Mouse (Mus musculus): ENCODE measurements at regions not wholly inside any gene's neighbourhood (a gene's known extent, or its start where the extent isn't known, plus 50 kb on each side); places are given as distances from the start of the nearest gene placed in this dataset.

DNA sequence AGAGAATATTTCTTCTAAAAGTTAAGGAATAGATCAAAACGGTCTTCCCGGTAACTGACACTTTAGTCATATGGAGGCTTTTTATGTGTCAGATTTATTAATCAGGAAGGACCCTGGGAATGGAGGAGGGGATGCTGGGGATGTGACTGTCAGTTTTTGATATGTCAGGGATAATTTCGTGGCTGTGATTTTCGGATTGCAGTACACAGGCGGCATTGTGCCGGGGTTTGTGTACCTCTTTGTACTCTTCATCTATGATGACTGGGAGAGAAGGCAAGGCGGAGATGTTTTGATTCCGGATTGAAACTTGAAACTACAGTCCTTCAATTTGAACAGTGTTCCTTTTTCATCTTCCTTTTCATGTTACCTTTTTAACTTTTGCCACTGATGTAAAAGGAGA, 344.2 kb downstream of the Mdfic start:
- no peak for DNase-seq

DNA sequence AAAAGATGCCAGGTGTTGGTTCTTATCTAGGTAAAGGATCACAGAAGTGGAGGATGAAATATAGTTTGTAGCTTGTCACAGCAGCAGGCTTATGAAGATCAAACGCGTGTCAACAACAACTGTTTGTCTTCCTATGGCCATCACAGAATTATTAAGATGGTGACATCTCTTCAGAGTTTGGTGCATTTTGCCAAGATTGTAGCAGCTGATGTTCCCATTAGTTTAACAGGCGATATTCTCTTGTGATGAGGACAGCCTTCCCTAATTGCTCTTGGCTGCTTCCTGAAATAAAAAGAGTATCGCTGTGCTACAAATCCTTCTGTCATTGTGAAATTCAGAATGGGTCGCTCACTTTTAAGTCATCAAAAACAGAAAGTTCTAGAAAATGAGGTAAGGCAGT, 344.7 kb downstream of the Mdfic start:
- DNase-seq: no peak

DNA sequence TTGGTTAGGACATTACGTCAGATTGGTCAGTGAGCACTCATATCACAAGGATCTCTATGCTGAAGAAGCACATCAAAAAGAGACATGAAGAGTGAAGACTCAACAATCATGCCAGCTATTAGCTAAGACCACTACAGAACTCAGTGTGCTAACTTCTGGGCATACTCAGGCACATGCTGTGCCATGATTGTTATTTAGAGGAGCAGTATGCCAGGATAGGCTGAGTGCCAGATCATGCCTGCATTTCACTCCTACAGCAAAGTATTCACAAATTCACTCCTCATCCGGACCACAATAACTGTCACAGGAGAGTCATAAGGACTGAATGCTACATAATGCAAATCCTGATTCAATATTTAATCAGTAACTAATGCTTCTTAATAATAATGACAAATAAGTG, 355.8 kb downstream of the Mdfic start:
- DNase-seq: no peak

DNA sequence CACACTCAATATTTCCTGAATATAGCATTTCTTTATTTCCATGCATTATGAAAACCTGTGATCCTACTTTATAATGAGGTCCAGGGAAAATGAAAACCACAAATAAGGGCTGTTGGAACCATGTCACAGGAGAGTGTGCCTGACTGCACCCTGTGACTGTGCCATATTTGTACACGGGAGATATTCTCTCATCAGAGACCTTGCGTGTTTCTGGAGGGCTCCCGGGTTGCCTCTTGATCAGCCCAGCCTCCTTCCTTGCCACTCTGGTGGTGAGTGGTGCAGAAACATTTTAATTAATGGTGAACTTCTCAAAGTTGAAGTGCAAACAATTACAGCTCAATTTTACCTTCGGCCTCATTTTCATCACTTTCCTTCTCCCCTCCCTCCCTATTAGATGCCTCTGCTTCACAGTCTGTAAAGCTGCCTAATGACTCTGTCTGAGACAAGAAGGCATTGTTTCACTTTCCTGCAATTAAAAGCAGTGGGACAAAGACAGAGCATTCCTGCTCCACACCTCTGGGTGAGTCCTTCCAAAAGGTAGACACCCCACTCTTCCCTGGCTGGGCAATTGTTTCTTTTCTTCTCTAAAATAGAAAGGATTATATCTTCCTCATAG, 356.8 kb downstream of the Mdfic start:
- DNase-seq: no peak

DNA sequence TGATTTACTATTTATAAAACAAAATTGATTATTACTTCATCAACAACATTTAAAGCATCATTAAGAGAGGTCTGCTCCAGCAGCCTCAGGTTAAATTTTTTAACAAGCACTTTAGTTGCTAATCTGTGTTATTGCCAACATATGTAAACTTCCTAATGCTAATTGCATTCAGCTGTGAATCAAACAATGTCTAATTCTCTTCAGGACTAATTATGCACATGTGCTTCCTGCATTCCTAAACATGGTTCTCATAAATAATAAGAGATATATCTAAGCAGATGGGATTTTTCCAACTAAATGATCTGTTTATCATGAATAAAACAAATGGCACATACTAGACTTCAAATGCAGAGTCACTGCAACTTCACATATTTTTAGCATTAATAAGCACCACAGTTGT, 357.5 kb downstream of the Mdfic start:
- no peak for DNase-seq

DNA sequence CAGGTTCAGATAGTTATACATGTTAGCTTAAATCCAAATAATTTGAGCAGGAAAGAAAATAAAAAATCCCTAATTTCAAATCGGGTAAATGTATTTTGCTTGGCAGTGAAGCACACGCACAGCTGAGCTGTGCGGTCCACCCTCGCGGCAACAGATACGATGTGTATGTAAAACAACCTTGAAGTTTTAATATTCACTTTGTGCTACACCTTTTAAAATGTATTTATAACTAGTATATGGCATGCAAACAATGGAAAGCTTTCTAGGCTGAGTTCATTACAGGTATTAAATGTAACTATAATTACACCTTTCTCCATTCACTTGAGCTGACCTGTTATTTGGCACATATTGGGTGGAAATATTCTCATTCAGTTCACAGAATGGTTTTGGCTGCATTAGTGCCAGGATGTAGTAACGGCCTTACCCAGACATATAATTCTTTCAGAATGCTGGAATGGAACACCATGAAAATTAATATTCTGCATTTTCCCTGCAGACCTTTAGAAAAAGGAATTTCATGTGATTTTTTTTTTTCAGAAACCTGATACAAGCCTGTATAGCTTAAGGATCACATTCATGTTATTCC, 366.6 kb downstream of the Mdfic start:
- DNase-seq: no peak

DNA sequence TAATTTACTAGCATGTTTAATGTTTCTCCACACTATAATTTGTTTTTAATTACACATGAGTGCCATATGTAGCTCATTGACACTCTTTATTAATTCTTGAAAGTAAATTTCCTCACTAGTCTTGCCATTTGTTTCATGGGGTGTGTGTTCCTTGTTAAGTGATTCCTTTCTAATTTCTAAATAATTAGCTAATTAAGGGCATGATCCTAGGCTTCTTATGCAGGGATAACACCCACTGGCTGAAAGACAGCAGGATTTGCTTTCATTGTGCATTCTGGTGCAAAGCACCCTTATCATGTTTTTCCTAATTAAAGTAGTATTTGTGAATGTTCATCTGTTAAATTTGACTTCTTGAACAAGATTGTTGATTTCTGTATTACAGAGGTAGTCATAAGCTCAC, 378.3 kb downstream of the Mdfic start:
- no peak for DNase-seq

DNA sequence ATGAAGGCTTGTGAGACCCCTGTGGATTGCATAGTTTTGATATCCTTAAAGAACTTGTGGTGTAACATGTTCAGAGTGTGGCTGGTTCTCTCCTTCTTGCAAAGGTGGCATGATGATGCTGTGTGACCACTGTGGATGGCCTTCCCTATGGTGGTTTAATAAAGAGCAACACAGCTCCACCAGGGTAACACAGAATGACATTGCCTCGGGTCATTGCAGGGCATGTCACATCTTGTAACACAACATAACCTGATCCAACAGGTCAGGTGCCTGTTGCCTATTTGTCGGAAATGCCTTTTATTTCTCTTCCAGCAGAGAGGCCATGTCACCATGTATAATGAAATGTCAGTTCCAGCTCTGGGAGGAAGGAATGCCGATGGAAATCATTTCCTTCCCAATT, 420.5 kb downstream of the Mdfic start:
- DNase-seq: no peak

DNA sequence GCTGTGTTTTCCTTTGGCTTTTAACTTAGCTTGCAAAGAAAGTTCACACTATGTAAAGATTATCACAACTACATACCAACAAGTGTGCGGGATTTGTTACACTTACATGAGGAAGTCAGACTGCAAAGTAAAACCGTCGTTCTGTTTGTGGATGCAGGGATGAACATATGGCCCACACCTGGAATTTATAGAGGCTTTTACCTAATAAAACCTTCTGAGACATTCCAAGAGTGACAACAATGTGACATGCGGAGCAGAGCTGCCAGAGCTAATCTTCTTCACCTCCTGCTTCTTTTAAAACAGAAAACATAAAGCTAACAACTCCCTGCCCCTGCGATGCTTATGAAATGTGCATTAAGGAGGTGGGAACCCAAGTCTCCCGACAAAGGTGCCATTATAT, 424.1 kb downstream of the Mdfic start:
- DNase-seq: no peak

DNA sequence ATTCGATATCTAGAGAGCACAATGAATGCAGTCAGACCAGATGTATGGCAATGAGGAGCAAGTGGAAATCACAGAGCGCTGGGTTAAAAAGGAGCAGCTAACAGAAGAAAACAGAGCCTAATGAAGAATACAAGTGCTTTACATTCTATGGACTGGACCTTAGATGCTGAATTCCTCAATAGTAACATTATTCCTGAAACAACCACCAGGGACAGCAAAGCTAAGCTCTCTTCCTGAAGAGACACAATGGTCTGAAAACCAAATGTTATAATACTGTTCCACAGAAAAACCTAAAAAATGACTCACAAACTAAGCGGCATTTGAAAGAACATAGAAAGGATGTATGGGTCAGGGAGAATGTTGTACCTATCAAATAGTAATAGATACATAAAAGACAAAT, 430.1 kb downstream of the Mdfic start:
- DNase-seq: no peak

DNA sequence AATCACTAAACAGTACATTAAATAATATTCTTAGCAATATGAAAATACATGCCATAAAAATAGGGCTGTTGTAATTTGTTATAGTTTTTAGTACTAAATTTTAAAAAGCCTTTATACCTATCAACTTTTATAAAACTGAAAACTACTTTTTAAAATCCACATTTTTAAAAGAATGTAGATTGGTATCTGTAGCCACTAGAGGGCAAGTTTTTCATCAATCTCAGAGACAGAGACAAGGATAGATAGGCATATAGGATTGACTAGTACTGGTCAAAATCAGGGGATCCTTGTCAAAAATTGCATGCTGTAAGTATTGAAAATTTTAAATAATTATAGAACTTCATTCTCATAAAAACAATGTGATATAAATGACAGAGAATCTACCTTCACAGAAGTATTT, 431.0 kb downstream of the Mdfic start:
- DNase-seq: no peak

DNA sequence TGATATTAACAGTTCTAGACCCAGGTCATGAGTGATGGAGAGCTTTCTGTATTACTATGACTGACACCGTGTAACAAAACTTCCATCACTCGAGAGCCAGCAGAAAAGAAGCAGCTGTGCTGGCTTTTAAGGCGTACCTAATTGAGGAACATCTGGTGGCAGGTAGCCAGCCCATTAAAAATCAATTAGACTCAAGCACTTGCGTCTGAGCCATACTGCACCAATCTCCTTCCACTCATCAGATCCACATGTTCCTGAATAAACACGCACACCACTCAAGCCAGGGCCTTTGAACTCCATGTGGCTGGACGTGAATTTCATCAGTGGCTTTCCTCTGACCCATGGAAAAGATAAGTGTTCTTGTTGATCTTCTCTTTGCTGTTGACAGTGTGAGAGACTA, 432.2 kb downstream of the Mdfic start:
- no peak for DNase-seq

DNA sequence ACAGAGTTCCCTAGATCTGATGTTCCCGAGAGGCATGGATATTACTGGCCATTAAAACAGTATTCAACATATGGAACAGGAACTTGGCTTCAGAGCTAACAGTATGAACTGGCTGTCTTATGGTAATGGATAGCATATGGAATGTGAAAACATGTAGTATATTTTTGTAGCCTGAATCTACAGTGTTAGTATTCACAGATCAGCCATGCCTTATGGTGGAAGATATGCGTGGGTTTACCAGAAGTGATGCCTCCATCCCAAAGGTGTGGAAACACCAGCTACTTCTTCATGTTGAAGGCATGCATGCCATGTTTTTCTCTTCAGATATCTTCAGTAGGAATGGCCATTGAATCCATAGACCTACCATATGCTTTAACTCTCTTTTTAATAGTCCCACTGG, 444.6 kb downstream of the Mdfic start:
- no peak for DNase-seq

DNA sequence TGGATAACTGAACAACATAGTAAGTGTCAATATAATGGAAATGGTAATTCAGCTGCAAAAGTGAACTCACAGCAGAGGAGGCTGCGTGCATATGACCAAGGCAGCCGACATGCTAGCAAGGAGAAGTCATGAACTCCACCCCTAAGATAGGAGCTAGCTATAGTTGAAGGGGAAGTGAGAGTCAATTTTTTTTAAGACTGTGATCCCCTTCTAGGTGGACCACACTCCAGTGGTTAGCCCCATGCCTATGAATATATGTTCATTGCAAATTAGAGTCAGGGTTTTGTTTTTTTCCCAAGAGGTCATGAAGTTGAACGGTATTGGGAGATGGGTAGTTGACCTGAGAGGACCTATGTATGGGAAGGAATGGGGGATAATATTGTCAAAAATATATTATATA, 451.4 kb downstream of the Mdfic start:
- no peak for DNase-seq

DNA sequence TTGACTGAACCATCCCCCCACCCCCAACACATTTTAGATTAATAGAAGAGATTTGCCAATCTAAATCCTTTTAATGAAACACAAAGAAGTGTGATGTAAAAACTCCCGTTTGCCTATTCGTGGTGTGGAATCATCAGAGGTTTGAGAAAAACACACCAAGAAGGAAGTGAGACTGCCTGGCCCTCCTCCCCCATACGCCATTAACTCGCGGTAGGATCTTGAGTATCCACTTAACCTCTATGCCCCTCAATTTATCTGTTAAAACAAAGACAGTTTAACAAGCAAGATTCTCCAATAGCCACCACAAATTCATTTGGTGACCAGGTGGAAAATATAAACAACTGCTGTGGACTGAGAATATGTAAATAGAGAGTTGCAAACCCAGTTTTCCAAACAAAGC, 456.9 kb downstream of the Mdfic start:
- DNase-seq: no peak

DNA sequence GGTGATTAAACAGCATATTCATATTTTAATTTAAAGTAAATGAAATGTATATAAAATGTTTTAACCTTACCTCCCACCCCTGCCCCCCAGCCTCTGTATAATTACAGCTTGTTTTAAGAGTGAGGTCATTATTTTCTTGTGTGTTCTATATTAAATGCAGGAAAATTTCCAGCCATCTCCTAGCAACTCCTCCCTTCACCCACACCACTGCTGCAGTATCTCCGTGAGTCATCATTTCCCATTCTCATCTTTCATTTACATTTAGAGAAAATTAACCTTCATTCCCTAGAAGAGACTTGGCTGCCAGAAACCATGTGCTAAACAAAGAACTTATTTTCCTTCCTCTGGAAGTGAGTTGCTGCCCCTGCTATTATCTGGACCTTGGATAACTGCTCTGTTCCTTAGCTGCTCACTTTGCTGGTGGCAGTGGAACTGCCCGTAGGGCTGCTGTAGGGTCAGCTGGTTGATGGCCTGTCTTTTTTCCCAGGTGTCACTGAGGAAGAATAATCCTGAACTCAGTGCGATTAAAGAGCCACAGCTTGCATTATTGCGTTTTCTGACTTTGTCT, 467.6 kb downstream of the Mdfic start:
- peak; percentile 40 for DNase-seq

DNA sequence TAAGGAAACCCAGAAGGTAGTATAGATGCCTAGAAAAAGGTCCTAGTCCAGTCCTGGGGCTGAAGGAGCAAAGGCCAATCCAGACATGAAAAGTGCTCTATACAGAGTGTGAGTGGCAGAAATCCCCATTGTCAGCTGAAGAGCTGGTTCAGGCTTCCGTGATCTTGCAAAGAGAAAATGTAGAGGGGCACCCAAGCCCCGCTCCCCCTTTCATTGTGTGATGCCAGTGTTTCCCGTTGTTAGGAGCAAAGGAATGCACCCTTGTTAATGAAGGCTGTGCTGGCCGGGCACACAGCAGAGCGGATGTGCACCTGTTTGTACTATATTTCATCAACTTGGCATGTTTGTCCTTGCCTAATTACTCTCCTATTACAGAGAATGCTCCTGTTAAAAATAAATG, 492.5 kb downstream of the Mdfic start:
- DNase-seq: no peak

DNA sequence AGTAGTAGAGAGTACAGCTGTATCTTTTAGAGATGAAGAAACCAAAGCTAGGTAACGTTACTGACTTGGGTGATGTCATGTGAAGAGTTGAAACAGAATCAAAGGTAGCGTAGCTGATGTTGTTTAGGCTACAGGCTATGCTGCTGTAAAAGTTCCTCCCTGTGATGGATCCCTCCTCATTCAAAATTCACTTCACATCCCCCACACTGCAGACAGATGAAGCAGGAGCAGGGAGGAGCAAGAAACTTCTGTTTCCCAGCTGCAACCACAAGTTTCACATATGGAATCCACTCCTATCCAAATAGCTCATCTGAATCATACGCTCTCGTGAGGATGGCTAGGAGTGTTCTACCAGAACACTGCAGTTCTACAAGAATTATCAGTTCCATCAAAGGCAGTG, 493.2 kb downstream of the Mdfic start:
- DNase-seq: no peak

DNA sequence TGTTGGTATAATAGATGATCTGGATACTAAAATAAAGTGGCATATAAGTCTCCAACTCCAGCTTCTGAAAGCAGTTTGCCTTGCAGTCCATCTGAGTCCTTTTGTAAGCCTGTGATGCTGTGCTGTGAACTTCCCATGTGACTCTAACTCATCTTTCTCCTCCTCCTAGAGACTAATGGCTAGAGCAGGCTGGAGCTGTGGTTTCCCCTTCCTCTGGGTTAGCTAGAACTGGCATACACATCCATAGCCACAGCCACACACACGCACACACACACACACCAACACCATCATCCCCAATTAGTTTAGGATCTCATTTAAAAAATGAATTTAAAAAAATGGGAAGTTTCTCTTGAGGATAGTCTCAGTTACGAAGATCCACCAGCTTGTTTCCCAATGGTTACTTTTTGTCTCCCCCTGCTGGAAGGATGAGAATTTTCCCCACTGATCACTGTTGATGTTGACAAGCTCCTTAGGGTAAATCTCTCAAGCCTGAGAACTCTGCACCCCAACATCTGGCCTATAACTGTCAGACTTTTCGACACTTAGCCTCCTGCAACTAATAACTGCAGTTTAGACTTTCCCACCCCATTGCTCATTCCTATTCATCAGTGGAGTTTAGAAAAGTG, 500.7 kb downstream of the Mdfic start:
- peak; percentile 33 for DNase-seq
